Mouse (Mus musculus) intestine, embryonic 16.5 days (tissue): Measurements from ENCODE around the gene Syngap1. TPM values are rescaled to one million over a fixed set of nuclear protein-coding genes. Genes with fewer than 3 reads are reported as not detected.
A peak's percentile ranks its signal among the peaks of the same experiment; 100 is the strongest.

Source experiments
- ATAC-seq: fragments of 200-750 bp; cut with Nextera tagmentation; 2 replicates; pipeline ENCODE4 v1.8.0; 2017; ENCODE audit warnings: moderate TSS enrichment, moderate library complexity
- H3K27ac ChIP-seq: fragments of 300-500 bp; sonication (generic); 2 replicates; pipeline ENCODE4 v1.5.1; 2014; ENCODE audit warnings: mild to moderate bottlenecking, low read length
- H3K27me3 ChIP-seq: fragments of 300-500 bp; sonication (generic); replicated peaks from 2 replicates; pipeline ENCODE4 v1.6.1; 2014; ENCODE audit warnings: low read length, control low read depth, mixed read lengths; ENCODE audit not compliant: control insufficient read depth, insufficient read depth
- H3K36me3 ChIP-seq: fragments of 300-500 bp; sonication (generic); 2 replicates; pipeline ENCODE4 v1.6.1; 2014; ENCODE audit warnings: low read length, control low read depth; ENCODE audit not compliant: control insufficient read depth, insufficient read depth
- H3K4me1 ChIP-seq: fragments of 300-500 bp; sonication (generic); 2 replicates; pipeline ENCODE4 v1.6.1; 2014; ENCODE audit warnings: low read length, control low read depth, mixed read lengths; ENCODE audit not compliant: control insufficient read depth, insufficient read depth
- H3K4me2 ChIP-seq: fragments of 300-500 bp; sonication (generic); 2 replicates; pipeline ENCODE4 v1.6.1; 2014; ENCODE audit warnings: low read depth, low read length, control low read depth
- H3K4me3 ChIP-seq: fragments of 300-500 bp; sonication (generic); 2 replicates; pipeline ENCODE4 v1.5.1; 2014; ENCODE audit warnings: mild to moderate bottlenecking, low read length
- H3K9ac ChIP-seq: fragments of 300-500 bp; sonication (generic); 2 replicates; pipeline ENCODE4 v1.6.1; 2014; ENCODE audit warnings: low read depth, low read length
- H3K9me3 ChIP-seq: fragments of 300-500 bp; sonication (generic); 2 replicates; pipeline ENCODE4 v1.6.1; 2016; ENCODE audit warnings: low read length, control low read depth; ENCODE audit not compliant: control insufficient read depth
- WGBS: fragments of 180-500 bp; shearing (Covaris S2); extraction: QIAGEN DNeasy Blood & Tissue Kit; methylation state at CpG from one replicate; pipeline ENCODE4 v1.1.7; 2014; 5-methylcytosine and 5-hydroxymethylcytosine counted together
- polyA plus RNA-seq: library from polyadenylated mRNA; unstranded; fragments of >200 nt; fragmentation: Nextera tagmentation; extraction: Ambion mirVana; gene quantifications from 2 replicates; pipeline ENCODE4 v1.2.1, GENCODE M21; 2015

Syngap1 gene
- polyA plus RNA-seq, 1 experiment from 2014 or later, result 0.66 TPM

DNA sequence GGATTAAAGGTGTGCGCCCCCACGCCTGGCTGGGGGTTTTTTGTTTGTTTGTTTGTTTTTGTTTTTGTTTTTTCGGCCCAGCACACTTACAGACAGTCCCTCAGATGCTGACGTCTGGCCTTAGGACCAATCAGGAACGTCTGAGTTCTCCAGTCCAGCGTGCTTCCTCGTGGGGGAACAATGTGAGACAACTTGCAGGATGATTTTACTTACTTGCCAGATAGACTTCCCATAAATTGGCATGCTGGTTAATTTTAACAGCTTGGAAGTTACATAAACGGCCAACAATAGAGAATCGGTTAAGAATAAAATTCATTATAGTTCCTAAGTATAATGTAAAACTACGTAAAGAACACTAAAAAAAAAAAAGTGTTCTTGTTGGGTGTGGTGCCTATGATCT lies 70.1 kb downstream of the Syngap1 start:
- H3K9ac ChIP-seq, result no peak overlapping the region
- WGBS, result 92% methylated on average over 10 of the region's 10 CpGs
- H3K27me3 ChIP-seq, result no peaks in the 10 kb centered on the region
- ATAC-seq, result no peak
- H3K9me3 ChIP-seq, result no peaks in the 10 kb centered on the region
- H3K36me3 ChIP-seq, result no peaks in the 10 kb centered on the region
- H3K4me3 ChIP-seq, result no peak overlapping the region
- H3K4me2 ChIP-seq, result no peak overlapping the region
- no peak overlapping the region for H3K27ac ChIP-seq
- H3K4me1 ChIP-seq, result no peaks in the 10 kb centered on the region

GRCm38 (mm10) chr17:27011998-27012672 lies 71.1 kb downstream of the Syngap1 start:
- WGBS, result 55% methylated on average over 14 of the region's 14 CpGs
- Histone ChIP-seq H3K4me1 (no peaks in the 10 kb centered on the region), H3K4me2 (no peak overlapping the region), H3K9ac (no peak overlapping the region), H3K4me3 (no peak overlapping the region), H3K36me3 (no peaks in the 10 kb centered on the region), H3K9me3 (no peaks in the 10 kb centered on the region), H3K27me3 (no peaks in the 10 kb centered on the region), H3K27ac (no peak overlapping the region)
- ATAC-seq, result no peak

GRCm38 (mm10) chr17:27012909-27013308 lies 71.9 kb downstream of the Syngap1 start:
- Histone ChIP-seq H3K27ac (no peak overlapping the region), H3K27me3 (no peaks in the 10 kb centered on the region), H3K9ac (no peak overlapping the region), H3K4me3 (no peak overlapping the region), H3K4me2 (no peak overlapping the region), H3K36me3 (no peaks in the 10 kb centered on the region), H3K9me3 (no peaks in the 10 kb centered on the region), H3K4me1 (no peaks in the 10 kb centered on the region)
- WGBS, result 35% methylated on average over 6 of the region's 6 CpGs
- ATAC-seq, result no peak

DNA sequence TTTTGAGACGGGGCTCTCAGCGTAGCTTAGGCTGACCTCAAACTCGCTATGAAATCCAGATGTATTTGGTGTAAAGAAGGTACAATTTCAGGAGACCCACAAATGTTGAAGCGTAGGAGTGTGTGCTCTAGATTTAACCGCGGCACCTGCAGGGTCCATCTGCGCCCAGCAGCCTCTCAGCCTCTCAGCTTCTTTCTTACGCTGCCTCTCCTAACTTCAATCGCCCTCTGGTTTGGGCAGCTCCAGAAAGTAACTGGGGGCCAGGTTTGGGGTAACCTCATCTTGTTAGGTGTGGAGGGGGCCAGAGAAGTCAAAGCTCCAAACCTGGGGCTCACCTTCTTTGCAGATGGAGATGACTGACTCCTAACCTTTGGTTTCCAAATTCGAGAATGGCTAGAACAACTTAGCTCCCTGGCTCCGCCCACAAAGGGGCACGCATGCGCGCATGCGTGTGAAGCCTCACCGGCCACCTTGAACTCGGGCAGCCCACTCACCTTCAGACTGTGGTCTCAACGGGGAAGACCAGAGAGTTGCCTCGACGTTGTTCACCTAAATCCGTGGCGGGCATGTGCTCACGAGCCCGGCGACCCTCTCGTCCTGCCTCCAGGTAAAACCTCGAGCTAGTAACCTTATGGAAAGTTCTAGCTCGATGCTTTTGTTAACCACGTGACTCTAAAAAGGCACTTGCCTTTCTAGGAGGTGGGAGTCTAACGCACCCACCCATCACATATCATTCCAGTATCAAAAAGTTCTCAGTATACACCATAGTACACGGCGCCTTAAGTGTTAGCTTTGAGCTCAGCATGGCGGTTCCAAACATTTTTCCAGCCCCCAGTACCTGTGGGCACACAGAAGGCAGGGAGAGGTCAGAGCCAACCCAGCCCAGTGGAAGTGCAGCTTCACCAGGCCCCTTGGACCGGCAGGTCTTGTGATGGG lies 76.8 kb downstream of the Syngap1 start:
- Histone ChIP-seq H3K9me3 (no peaks in the 10 kb centered on the region), H3K4me1 (peaks cover 6% of the 10 kb centered on the region)
- 8% methylated on average over 34 of the region's 34 CpGs for WGBS

GRCm38 (mm10) chr17:27018555-27019196 lies 77.6 kb downstream of the Syngap1 start:
- ATAC-seq, result no peak
- peak overlapping the region; percentile 86 for H3K4me2 ChIP-seq
- H3K36me3 ChIP-seq, result peaks cover 25% of the 10 kb centered on the region
- peak overlapping the region; percentile 68 for H3K4me3 ChIP-seq
- H3K9me3 ChIP-seq, result no peaks in the 10 kb centered on the region
- peak overlapping the region; percentile 68 for H3K9ac ChIP-seq
- H3K27me3 ChIP-seq, result no peaks in the 10 kb centered on the region
- 43% methylated on average over 12 of the region's 12 CpGs for WGBS
- H3K4me1 ChIP-seq, result peaks cover 6% of the 10 kb centered on the region
- H3K27ac ChIP-seq, result peak overlapping the region; percentile 59

More for the DNA sequence above, 76.8 kb downstream of the Syngap1 start:
- H3K27me3 ChIP-seq, result no peaks in the 10 kb centered on the region
- H3K36me3 ChIP-seq, result peaks cover 25% of the 10 kb centered on the region
- H3K27ac ChIP-seq, result peak overlapping the region; percentile 59
- H3K4me2 ChIP-seq, result peak overlapping the region; percentile 86
- H3K4me3 ChIP-seq, result peak overlapping the region; percentile 68
- peak overlapping the region; percentile 68 for H3K9ac ChIP-seq
- peak; percentile 79 for ATAC-seq

- Histone ChIP-seq H3K4me1 (peaks cover 6% of the 10 kb centered on the region), H3K9ac (no peak overlapping the region), H3K27me3 (no peaks in the 10 kb centered on the region), H3K36me3 (peaks cover 25% of the 10 kb centered on the region), H3K27ac (no peak overlapping the region), H3K9me3 (no peaks in the 10 kb centered on the region), H3K4me3 (no peak overlapping the region), H3K4me2 (no peak overlapping the region)
- 92% methylated on average over 14 of the region's 14 CpGs for WGBS
- no peak for ATAC-seq
These were observed 80.0 kb downstream of the Syngap1 start for GRCm38 (mm10) chr17:27021076-27021475.

GRCm38 (mm10) chr17:27021736-27022135 lies 80.7 kb downstream of the Syngap1 start:
- Histone ChIP-seq H3K9ac (no peak overlapping the region), H3K4me2 (no peak overlapping the region), H3K27me3 (no peaks in the 10 kb centered on the region), H3K4me1 (peaks cover 6% of the 10 kb centered on the region), H3K9me3 (no peaks in the 10 kb centered on the region), H3K27ac (no peak overlapping the region), H3K4me3 (no peak overlapping the region), H3K36me3 (peaks cover 25% of the 10 kb centered on the region)
- 88% methylated on average over 9 of the region's 9 CpGs for WGBS
- no peak for ATAC-seq
